Mouse (Mus musculus): ENCODE measurements around the gene Pkd1l2.

DNA sequence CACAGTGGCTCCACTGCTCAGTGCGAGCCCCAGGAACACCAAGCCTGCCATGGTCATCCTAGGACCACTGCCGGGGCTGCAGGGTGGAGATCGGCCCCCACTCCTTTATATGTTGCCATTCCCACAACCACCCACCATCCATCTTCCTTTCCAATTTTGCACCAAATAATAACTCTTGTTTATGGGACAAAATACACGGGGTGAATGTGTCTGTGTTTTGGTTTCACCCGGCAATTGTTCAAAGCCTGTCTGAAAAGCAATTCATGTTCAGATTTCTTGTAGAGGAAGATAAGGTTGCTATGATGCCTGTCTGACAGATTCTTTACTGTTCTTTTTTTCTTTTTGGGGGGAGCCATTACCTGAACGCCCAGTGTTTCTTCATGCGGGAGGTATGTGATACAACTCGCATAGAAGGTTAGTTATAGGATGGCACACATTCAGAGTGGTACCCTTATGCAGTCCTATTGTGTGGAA, at the start of gene Pkd1l2:
- no peak for TF ChIP-seq CHD2 (IDR thresholded peaks at IDR 0.05; ENCODE audit: low read depth, low read length)
- no peak for TF ChIP-seq MAFK (IDR thresholded peaks at IDR 0.05; ENCODE audit: insufficient read depth, low read depth, low read length)

Measured in ES-E14 (cell line).